Comparison of ENCODE assay signal across 8 mouse cellular contexts in the genomic region with DNA sequence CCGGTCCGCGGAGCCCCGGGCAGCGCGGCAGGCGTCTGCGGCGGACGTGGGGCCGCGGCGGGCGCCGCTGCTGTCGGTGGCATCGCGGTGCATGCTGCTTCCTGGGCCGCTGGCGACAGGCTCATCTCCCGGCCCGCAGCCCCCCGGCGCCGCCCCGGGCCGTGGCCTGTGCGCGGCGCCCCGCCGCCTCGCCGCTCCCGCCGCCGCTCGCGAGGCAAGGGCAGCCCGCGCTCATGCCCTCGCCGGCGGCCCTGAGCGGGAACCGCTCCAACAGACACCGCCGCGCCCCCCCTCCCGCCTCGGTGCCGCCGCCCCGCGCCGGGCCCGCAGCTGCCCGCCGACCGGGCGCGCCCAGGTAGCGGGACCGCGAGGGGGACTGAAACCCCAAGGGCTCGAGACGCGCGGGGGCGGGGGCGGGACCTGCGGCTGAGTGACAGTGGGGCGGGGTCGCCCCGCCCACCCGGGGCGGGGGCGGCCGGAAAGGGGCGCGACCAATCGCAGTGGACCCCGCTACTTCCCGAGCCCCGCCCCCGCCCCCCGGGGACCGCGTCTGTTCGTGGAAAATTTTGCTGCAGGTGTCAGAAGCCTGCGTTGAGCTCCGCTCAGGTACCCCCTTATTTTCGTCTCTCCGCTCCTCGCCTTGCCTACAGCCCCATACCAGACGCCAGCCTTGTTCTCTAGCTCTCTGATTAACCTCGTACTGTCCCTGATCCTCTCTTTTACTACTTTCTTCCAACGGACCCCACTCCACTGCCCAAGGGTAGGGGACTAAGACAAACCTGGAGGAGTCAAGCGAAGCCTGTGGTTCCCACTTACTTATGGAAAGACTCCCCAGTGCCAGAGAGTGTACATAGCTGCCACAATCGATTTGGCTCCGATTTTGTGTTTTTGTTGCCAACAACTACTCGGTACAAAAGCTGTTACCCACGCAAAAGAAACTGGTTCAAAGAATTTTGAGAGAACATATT. TPM values are rescaled to one million over a fixed set of nuclear protein-coding genes. Genes with fewer than 3 reads are reported as not detected.
DNase-seq lines count a peak whose midpoint lies in the region; ATAC-seq and TF ChIP-seq lines count a peak whose summit lies in the region.

Snx25 (minus strand) TSS at position 96 of the 968 bp plus-strand sequence.

- peak; percentile 88 for ATAC-seq in forebrain, embryonic 11.5 days (replicated peaks; ENCODE audit: low FRiP score)
- ATAC-seq in heart, embryonic 16.5 days (replicated peaks; ENCODE audit: extremely low read depth, insufficient read depth, low FRiP score) = peak; percentile 93
- peak; percentile 93 for ATAC-seq in neural tube, embryonic 15.5 days (ENCODE audit: low FRiP score)

- TF ChIP-seq RAD21 in CH12.LX (IDR thresholded peaks at IDR 0.05; ENCODE audit: low read depth, low read length) = no peak

- dilution Hi-C loops in CH12.LX (cut with MboI; ENCODE audit: extremely low pct_ligation_motif_present, extremely low pct_unique_long_range_greater_than_20kb, low sequenced_read_pairs) = no loop called here

- peaks cover 0 to 25% of the 10 kb centered on the region in 2 experiments; a peak in 2 of 4 replicates for H3K4me1 ChIP-seq in CH12.LX (ENCODE audit: control insufficient read depth in 1 of 2, insufficient read depth in 2 of 2)
- H3K4me1 ChIP-seq in forebrain, embryonic 11.5 days (replicated peaks; ENCODE audit: control insufficient read depth, insufficient read depth, low read length) = peaks cover 7% of the 10 kb centered on the region; the same call in 1 of the 2 replicates
- H3K4me1 ChIP-seq in heart, embryonic 16.5 days (ENCODE audit: control insufficient read depth, insufficient read depth, low read length) = peaks cover 16% of the 10 kb centered on the region
- peaks cover 33% of the 10 kb centered on the region for H3K4me1 ChIP-seq in neural tube, embryonic 15.5 days

- peaks cover 0 to 3% of the 10 kb centered on the region in 2 experiments for H3K36me3 ChIP-seq in CH12.LX (replicated peaks in 1 of 2; ENCODE audit: control insufficient read depth in 1 of 2, insufficient read depth in 1 of 2, low read length in 1 of 2)
- no peaks in the 10 kb centered on the region for H3K36me3 ChIP-seq in forebrain, embryonic 11.5 days (ENCODE audit: control insufficient read depth, insufficient read depth, low read length)
- H3K36me3 ChIP-seq in heart, embryonic 16.5 days (ENCODE audit: control insufficient read depth, insufficient read depth) = no peaks in the 10 kb centered on the region
- H3K36me3 ChIP-seq in neural tube, embryonic 15.5 days = no peaks in the 10 kb centered on the region

- WGBS in forebrain, embryonic 11.5 days = 4% methylated on average over 52 of the region's 103 CpGs
- WGBS in heart, embryonic 16.5 days = 3% methylated on average over 71 of the region's 103 CpGs
- WGBS in neural tube, embryonic 15.5 days = 3% methylated on average over 72 of the region's 103 CpGs

- peak within 1 kb of the TSS; percentile 95 for H3K4me2 ChIP-seq in CH12.LX (ENCODE audit: insufficient read depth, low read depth, poor library complexity, severe bottlenecking)
- H3K4me2 ChIP-seq in forebrain, embryonic 11.5 days (ENCODE audit: low read depth, low read length, severe bottlenecking) = peak within 1 kb of the TSS; percentile 96
- H3K4me2 ChIP-seq in heart, embryonic 16.5 days (ENCODE audit: low read depth, low read length) = peak within 1 kb of the TSS; percentile 86
- peak within 1 kb of the TSS; percentile 88 for H3K4me2 ChIP-seq in neural tube, embryonic 15.5 days

- TF ChIP-seq EP300 in CH12.LX (IDR thresholded peaks at IDR 0.05; ENCODE audit: low read length) = no peak

- H3K27ac ChIP-seq in CH12.LX (ENCODE audit: insufficient read depth, low read depth) = no peak within 1 kb of the TSS
- no peak within 1 kb of the TSS for H3K27ac ChIP-seq in forebrain, embryonic 11.5 days (ENCODE audit: low read depth, low read length)
- peak within 1 kb of the TSS; percentile 53 for H3K27ac ChIP-seq in heart, embryonic 16.5 days (ENCODE audit: low read length)
- peak within 1 kb of the TSS; percentile 87 for H3K27ac ChIP-seq in neural tube, embryonic 15.5 days (replicated peaks)

- H3K9me3 ChIP-seq in CH12.LX (replicated peaks; ENCODE audit: low read length) = no peaks in the 10 kb centered on the region
- H3K9me3 ChIP-seq in forebrain, embryonic 11.5 days (ENCODE audit: control insufficient read depth, low read length) = no peaks in the 10 kb centered on the region
- no peaks in the 10 kb centered on the region for H3K9me3 ChIP-seq in heart, embryonic 16.5 days (replicated peaks; ENCODE audit: control insufficient read depth, low read length)
- H3K9me3 ChIP-seq in neural tube, embryonic 15.5 days (replicated peaks) = no peaks in the 10 kb centered on the region

- H3K9ac ChIP-seq in CH12.LX (ENCODE audit: insufficient read depth, low read depth) = peak within 1 kb of the TSS; percentile 37
- H3K9ac ChIP-seq in forebrain, embryonic 11.5 days (ENCODE audit: low read length) = peak within 1 kb of the TSS; percentile 80
- peak within 1 kb of the TSS; percentile 85 for H3K9ac ChIP-seq in heart, embryonic 16.5 days (ENCODE audit: low read length)
- H3K9ac ChIP-seq in neural tube, embryonic 15.5 days (replicated peaks) = peak within 1 kb of the TSS; percentile 90

- H3K4me3 ChIP-seq in CH12.LX (replicated peaks in 1 of 3; ENCODE audit: low read depth in 2 of 3, low read length in 2 of 3, poor library complexity in 1 of 3) = peak within 1 kb of the TSS; percentile 74 to 84 (median 74)
- H3K4me3 ChIP-seq in forebrain, embryonic 11.5 days (ENCODE audit: low read depth, low read length) = peak within 1 kb of the TSS; percentile 87
- H3K4me3 ChIP-seq in heart, embryonic 16.5 days (ENCODE audit: low read length) = peak within 1 kb of the TSS; percentile 70
- H3K4me3 ChIP-seq in neural tube, embryonic 15.5 days (replicated peaks) = peak within 1 kb of the TSS; percentile 87

- DNase-seq in CH12.LX (ENCODE audit: extremely low read depth) = peak; percentile 71
- peak; percentile 59 for DNase-seq in c-Kit-positive CD71-negative TER-119-negative erythroid progenitor cells, embryonic 14.5 days (ENCODE audit: low read depth)
- peak; percentile 94 for DNase-seq in forebrain, embryonic 11.5 days (ENCODE audit: low spot score)
- peak; percentile 91 to 98 for DNase-seq in kidney, postnatal 36 days
- peak; percentile 90 to 92 for DNase-seq in lung, adult 18-20 months
- peak; percentile 94 for DNase-seq in testis, postnatal 10 days (ENCODE audit: low spot score)

- in situ Hi-C loops in CH12.LX (cut with MboI; ENCODE audit: low pct_ligation_motif_present, low pct_unique_long_range_greater_than_20kb, low sequenced_read_pairs) = no loop called here

- TF ChIP-seq CTCF in CH12.LX (conservative IDR thresholded peaks at IDR 0.05 in 1 of 2, IDR thresholded peaks at IDR 0.05 in 1 of 2; ENCODE audit: low read depth in 2 of 2, low read length in 2 of 2) = no peak

- peaks cover 4% of the 10 kb centered on the region; the same call in 1 of the 2 replicates for H3K79me2 ChIP-seq in CH12.LX (replicated peaks; ENCODE audit: control insufficient read depth, extremely low read depth, insufficient read depth, poor library complexity, severe bottlenecking)

- peaks cover 12% of the 10 kb centered on the region for H3K27me3 ChIP-seq in CH12.LX (replicated peaks)
- H3K27me3 ChIP-seq in forebrain, embryonic 11.5 days (ENCODE audit: control insufficient read depth, insufficient read depth, low read length) = no peaks in the 10 kb centered on the region; the same call in 1 of the 2 replicates
- peaks cover 3% of the 10 kb centered on the region; the same call in 1 of the 2 replicates for H3K27me3 ChIP-seq in heart, embryonic 16.5 days (ENCODE audit: control insufficient read depth, insufficient read depth, low read length)
- H3K27me3 ChIP-seq in neural tube, embryonic 15.5 days (replicated peaks) = peaks cover 9% of the 10 kb centered on the region; the same call in 1 of the 2 replicates

- TF ChIP-seq POLR2A in CH12.LX (IDR thresholded peaks at IDR 0.05; ENCODE audit: low read depth, low read length) = peak; percentile 42; the same call in 1 of the 2 replicates

TF ChIP-seq in CH12.LX, 34 proteins besides CTCF, POLR2A, EP300 and RAD21 (continues in another document):
- TF ChIP-seq CHD1 (IDR thresholded peaks at IDR 0.05; ENCODE audit: low read depth, low read length) (no peak), RCOR1 (conservative IDR thresholded peaks at IDR 0.05; ENCODE audit: low read depth, low read length) (no peak), JUND (conservative IDR thresholded peaks at IDR 0.05; ENCODE audit: low read depth, low read length) (no peak), PAX5 (IDR thresholded peaks at IDR 0.05; ENCODE audit: low read length) (no peak), USF2 (conservative IDR thresholded peaks at IDR 0.05; ENCODE audit: low read depth, low read length) (no peak), MAZ (IDR thresholded peaks at IDR 0.05; ENCODE audit: low read depth, low read length) (0 out of 2 replicates have a peak, but pooled peaks have one; percentile 35), GABPA (IDR thresholded peaks at IDR 0.05; ENCODE audit: insufficient replicate concordance, low read depth, low read length) (no peak), MEF2A (IDR thresholded peaks at IDR 0.05; ENCODE audit: borderline replicate concordance, low read depth, low read length) (no peak), MAFK (IDR thresholded peaks at IDR 0.05; ENCODE audit: insufficient replicate concordance, low read length) (no peak), ZMIZ1 (IDR thresholded peaks at IDR 0.05; ENCODE audit: low read depth, low read length) (no peak), SMC3 (IDR thresholded peaks at IDR 0.05; ENCODE audit: low read depth, low read length) (no peak), ZKSCAN1 (IDR thresholded peaks at IDR 0.05; ENCODE audit: borderline replicate concordance, low read depth, low read length) (no peak), JUN (IDR thresholded peaks at IDR 0.05; ENCODE audit: insufficient read depth, low read depth, low read length) (no peak), BHLHE40 (IDR thresholded peaks at IDR 0.05; ENCODE audit: low read depth, low read length) (no peak), MAX (IDR thresholded peaks at IDR 0.05; ENCODE audit: low read length) (no peak), MXI1 (IDR thresholded peaks at IDR 0.05; ENCODE audit: low read depth, low read length) (peak; percentile 48; the same call in 1 of the 2 replicates), ETS1 (conservative IDR thresholded peaks at IDR 0.05; ENCODE audit: low read depth, low read length) (no peak), CHD2 (IDR thresholded peaks at IDR 0.05; ENCODE audit: low read length) (no peak), TBP (conservative IDR thresholded peaks at IDR 0.05; ENCODE audit: low read depth, low read length) (no peak)

RNA-seq across cellular contexts. Expression of gene Snx25, which starts in this region (rescaled TPM):
- total RNA-seq in CH12.LX (2012; rRNA removed) (13.4 and 14.3 TPM in 2 replicates), CH12.LX (2014; rRNA removed) (22.2 and 24.9 TPM in 2 replicates)
- polyA plus RNA-seq in CH12.LX (2012; ENCODE audit: insufficient read length, low read depth) = 6.9 and 7.2 TPM in 2 replicates
- polyA plus RNA-seq in forebrain, embryonic 11.5 days (2014; fragmentation: Nextera tagmentation; extraction: Ambion mirVana) = 4.2 and 7.5 TPM in 2 replicates
- polyA plus RNA-seq in heart, embryonic 16.5 days (2015; fragmentation: Nextera tagmentation; extraction: Ambion mirVana) = 3.4 and 4.8 TPM in 2 replicates
- polyA plus RNA-seq in neural tube, embryonic 15.5 days (2015; fragmentation: Nextera tagmentation; extraction: Ambion mirVana) = 11.2 and 12.0 TPM in 2 replicates

Comparison
In these comparisons a context has a peak if more than half of its experiments do, and no peak if none do; other contexts are left out.
1. H3K27ac ChIP-seq: peak in heart, embryonic 16.5 days (single experiment) and neural tube, embryonic 15.5 days (single experiment); none in CH12.LX (single experiment) and forebrain, embryonic 11.5 days (single experiment).
2. H3K9ac ChIP-seq: peak in every context shown above with its lines; median percentile 90 in neural tube, embryonic 15.5 days; 85 in heart, embryonic 16.5 days; 80 in forebrain, embryonic 11.5 days; 37 in CH12.LX.
3. Peak in every context shown above with its lines, with median percentiles within 50 percentile points of each other: DNase-seq, H3K4me2 ChIP-seq, H3K4me3 ChIP-seq and ATAC-seq.